Mouse (Mus musculus): Measurements from ENCODE around the gene Sars2.

- TF ChIP-seq CTCF (IDR thresholded peaks at IDR 0.05; ENCODE audit: insufficient read depth, low read depth, low read length) (no peak), POLR2A (IDR thresholded peaks at IDR 0.05; ENCODE audit: insufficient read depth, low read depth, low read length) (no peak)
Measured at GRCm38 (mm10) chr7:28802846-28803588, 61.2 kb downstream of the Sars2 start.

All from olfactory bulb, adult 2 months (tissue).